Mouse (Mus musculus): ENCODE data around the gene Frem3.

The Frem3 gene

DNA sequence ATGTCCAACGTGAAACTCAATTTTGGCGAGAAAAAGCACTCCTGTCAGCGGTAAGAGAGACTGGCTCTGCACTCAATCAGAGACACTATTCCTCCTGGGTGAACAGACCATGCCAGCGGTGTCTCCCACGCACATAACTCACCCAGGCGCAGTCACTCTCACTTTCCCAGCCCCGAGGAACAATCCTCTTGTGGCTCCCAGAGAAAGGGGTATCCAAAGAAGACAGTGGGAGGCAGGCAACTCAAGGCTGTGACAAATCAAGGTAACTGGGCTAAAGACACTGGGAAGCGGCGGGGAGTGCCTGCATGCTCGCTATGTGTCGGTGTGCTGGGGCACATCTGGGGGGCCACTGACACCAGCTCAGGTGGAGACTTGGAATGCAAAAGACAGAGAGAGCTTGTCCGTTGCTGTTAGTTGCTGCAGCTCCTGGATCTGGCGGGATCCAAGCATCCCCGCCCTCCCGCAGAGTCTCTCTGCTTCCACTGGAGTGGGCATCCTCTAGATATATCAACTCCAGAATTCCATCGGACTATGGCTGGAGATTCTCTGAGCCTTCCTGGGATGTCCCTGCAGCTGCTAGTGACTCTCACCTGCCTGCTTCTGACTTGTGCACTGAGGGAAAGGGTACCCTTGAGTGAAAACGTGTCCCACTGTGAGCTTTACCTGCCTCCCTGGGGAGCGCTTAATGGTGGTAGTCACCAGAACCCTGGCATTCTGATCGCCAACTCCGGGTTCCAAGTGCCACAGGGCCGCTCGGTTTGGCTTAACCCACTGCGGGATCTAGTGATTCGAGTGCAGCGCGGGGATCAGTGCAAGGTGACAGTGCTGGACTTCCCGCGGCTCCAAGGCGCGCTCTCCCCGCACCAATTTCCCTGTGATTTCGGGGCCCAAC lies at the start of gene Frem3:
TSS of gene Frem3 (plus strand) at position 532 of the 892 bp plus-strand sequence.
- no peak for DNase-seq (ENCODE audit: low spot score)

DNA sequence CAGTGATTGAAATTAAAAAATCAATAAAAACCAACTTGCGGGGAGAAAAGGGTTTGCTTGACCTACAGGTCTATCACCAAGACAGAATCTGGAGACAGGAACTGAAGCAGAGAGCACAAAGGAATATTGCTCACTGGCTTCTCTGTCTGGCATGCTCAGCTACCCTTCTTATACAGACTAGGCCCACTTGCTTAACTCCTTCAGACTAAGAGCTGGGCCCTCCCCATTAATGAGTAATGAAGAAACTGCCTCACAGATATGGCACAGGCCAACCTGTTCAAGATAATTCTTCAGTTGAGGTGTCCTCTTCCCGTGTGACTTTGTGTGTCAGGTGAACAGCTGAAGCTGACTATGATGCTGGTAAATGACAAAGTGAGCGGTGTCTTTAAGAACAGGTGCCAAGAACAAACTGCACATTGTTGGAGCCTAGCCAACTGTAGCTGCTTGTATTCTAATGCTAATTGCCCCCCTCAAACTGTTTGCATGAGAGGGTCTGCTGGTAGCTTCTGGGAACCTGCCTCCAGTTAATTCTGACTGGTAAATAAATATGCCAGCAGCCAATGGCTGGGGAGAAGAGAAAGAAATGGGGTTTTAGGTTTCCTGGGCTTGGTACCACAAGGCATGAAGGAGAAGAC lies 46.6 kb upstream of the Frem3 start:
- DNase-seq (ENCODE audit: low spot score): no peak

DNA sequence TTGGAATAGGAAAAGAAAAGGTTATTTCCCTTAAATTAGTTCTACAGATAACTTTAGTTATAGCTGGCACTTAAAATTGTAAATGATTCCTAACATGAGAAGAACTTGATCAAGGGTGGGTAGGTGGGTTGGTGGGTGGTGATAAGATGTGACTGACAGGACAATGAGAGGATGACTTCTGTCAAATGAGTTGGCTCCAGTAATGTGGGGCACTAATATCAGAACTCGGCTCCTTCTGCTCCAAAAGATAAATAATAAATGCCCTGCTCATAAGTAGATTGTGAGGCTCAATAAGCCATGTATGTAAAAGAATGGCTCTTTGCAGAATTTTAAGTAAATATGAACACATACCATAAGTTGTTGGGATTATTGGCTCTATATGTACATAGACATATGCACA lies 43.4 kb upstream of the Frem3 start:
- no peak for DNase-seq (ENCODE audit: low spot score)

DNA sequence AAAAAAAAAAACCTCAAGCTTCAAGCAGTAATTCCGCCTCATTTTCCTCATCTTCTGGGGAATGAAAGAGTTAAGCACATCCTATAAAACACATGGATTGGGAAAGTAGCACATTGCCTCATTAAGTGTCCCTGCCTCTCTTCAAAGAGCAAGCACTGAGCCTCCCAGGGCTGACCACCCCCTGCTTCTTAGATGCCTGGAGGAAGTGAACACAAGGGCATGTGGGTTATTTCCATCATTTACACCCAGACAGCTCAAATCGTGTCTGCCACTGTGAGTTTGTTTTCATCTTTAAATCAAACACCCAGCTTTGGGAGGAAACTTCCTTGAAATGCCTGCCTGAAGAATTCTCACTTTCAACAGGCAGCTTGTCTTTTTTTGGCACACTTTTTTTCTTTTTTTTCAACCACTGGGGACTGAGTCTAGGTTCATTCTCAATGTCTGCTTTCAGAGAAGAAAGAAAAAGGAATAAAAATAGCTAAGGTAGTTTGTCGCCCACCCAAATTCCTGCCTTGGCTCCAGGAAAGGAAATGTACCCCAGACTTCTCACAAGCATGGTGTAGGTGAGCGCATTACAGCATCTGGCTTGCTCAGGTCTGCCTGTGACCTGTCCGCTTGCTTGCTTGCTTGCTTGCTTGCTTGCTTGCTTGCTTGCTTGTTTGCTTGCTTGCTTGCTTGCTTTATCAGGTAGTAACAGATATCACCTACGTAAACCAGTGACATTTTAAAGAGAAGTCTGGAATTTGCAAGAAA lies 42.5 kb upstream of the Frem3 start:
- DNase-seq (ENCODE audit: low spot score): no peak

DNA sequence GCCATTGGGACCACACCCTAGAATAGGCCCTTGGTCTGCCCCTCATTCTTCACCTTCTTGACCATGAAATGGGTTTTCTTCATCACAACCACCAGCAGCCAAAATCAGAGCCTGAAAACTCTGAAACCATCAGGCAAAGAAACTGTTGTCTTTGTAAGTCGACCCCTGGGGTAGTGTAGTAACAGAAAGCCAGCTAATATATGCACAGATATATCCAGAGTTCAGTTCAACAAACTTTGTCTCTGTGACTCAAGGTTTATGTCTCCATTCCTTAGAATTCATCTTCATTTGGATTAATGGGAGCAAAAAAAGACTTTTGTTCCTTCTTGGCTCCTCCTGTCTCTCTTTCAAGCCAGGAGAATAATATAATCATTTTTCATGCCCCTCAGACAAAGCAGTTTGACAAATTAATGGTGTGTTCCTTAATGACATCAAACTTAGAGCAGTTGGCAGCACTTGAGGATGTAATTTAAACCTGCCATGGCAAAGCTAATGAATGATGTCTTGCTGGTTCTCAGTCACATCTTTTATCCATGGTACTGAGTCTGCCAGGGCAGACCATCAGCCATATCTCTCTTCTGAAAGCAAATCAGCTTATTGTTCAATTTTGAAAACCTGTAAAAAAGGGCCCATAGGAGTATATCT lies 38.3 kb upstream of the Frem3 start:
- no peak for DNase-seq (ENCODE audit: low spot score)

DNA sequence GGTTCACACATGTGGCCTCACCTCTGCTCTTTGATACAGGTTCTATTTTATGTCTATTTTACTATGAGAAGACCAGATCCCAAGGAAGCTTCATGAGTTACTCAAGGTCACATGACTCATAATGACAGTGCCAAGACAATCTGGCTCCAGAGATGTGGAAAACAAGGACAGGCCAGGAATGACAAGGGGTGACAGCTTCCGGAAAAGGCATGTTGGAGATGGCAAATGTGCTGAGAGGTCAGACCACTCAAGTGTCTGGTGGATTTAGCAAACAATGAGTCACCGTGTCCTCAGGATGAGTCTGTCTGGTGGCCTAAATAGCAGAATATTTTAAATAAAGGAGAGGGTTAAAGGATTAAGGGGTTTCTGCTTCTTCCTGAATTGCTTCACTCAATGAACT lies 33.8 kb upstream of the Frem3 start:
- no peak for DNase-seq (ENCODE audit: low spot score)

DNA sequence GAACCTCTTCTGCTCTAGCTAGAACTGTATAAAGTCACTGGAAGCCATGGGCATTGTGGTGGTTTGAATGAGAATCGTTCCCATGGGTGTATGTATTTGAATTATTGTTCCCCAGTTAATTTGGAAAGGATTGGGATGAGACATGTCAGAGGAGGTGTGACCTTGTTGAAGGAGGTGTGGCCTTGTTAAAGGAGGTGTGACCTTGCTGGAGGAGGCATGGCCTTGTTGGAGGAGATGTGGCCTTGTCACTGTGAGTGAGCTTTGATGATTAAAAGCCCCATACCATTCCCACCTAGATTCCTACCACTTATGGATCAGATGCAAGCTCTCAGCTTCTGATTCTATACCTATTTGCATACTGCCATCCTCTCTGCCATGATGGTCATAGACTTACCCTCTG lies 31.8 kb upstream of the Frem3 start:
- no peak for DNase-seq (ENCODE audit: low spot score)

DNA sequence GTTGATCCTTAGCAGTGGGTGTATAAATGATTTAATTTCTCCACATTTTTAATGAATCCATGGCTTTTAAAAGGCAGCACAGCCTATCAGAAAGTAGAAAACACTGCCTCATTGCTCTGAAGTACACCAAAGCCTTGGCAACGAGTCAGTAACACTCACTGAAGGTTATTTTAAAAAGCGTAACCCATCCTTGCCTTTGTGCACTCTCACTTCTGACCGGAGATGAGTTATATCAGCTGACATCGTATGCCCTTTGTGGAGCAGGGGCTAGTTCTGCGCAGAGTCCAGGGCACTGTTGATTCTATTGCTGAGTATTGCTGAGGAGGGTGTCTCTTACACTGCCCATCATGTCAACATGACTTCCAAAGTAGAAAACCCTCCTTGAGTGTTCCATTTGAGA lies 18.3 kb upstream of the Frem3 start:
- no peak for DNase-seq (ENCODE audit: low spot score)

DNA sequence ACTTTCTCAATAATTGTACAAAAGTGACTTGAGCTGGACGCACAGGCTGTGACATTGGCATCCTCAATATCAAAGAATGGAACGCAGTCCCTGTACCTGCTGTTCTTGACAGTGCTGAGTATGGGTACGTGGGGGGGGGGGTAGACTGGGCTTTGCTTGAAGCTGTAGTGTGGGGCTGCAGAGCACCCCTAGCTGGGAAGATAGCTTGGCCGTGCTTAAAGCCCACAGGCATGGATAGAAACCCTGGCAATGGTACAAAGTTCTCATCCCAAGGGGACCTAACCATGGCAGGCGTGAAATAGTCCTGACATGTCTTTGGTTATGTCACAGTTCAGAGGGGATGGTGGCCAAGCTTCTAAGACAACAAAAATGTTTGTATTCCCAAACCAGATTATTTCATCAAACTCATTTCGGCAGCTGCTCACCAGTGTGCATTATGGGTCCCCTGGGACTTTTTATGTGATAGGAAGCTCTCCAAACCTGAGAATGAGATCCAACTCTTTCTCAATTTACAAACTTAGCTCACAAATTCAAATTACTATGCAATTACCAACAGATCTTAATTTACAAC lies 10.2 kb upstream of the Frem3 start:
- no peak for DNase-seq (ENCODE audit: low spot score)

DNA sequence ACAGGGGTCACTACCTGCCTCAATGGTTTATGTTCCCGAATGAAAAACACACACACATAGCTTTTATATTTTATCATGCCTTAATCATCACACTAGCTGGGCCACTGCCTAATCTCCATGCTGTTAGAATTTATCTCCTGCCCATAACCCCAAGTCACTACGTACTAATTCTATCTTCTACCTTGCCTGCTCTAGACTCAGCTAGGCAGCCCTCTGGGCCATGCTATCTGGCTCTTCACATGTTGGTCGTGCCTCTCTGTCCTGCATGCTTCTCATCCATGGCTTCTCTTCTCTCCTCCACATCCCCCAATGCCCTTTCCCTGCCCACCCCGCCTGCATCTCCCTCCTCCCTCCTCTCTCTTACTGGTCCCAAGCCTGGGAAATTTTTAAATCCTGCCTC lies 9.0 kb upstream of the Frem3 start:
- no peak for DNase-seq (ENCODE audit: low spot score)

DNA sequence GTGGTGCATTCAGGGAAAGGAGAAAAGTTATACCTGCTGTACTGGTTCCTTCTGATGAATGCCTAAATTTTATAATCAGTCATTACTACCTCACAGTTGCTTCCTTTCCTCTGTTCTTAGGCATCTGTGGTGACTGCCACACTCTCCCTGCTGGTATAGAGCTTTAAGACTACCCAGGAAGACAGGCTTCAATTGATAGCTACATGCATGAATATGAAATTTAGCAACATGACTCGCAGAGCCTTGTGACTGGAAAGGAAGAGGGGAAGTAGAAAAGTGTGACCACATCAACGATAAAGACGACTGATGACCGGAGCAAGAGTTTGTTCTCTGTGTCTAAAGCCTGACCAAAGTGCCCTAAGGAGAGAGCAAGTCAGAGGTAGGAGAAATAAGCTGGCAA lies 3.8 kb upstream of the Frem3 start:
- DNase-seq (ENCODE audit: low spot score): no peak

DNA sequence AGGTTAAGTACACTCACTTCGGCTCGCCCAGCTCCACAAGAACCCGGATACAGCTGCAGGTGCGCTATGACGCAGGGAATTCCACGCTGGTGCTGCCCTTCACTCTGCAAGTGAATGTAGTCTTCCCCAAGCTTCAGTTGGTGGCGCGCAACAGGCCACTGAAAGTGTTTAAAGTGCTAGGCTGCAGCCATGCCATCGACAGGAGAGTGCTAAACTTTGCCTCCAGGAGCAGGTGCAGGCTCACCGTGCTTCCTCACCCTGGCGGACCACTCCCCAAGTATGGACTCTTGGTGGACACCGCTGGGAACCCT lies 516 bp downstream of the Frem3 start:
- DNase-seq (ENCODE audit: low spot score): no peak

DNA sequence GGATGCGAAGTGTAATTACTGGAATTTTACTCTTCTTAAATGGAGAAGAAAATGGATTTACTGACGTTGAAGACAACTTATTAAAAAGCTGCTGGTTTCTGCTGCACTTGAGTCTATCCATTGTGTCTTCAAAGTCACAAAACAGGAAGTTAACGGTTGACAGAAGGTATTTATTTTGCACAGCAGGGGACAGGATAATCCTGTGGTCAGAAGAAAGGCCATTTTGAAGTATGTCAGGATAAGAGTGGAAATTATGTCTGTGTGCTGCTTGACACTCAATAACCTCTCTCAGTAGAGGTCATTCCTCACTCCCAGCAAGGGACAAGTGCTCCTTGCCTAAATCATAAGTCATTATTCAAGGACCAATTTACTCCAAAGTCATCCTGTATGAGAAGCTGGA lies 8.9 kb downstream of the Frem3 start:
- no peak for DNase-seq (ENCODE audit: low spot score)

DNA sequence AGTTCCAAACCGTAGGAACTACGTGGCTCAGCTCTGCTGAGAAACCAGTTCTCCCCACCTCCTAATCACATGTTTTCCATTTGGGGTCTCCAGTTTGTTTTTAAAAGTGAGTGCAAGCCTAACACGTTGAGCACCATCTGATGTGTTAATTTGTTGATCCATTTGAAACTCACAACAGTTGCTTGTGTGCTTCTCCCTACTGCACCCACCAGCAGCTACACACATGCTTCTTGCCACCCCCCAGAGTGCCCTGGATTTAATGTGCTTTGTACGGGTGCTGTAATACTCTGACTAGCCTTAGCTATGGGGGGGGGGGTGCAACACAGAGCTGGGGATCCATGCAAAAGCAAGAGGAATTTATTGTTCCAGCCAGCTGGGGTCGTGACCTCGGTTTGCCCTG lies 36.5 kb downstream of the Frem3 start:
- no peak for DNase-seq (ENCODE audit: low spot score)

DNA sequence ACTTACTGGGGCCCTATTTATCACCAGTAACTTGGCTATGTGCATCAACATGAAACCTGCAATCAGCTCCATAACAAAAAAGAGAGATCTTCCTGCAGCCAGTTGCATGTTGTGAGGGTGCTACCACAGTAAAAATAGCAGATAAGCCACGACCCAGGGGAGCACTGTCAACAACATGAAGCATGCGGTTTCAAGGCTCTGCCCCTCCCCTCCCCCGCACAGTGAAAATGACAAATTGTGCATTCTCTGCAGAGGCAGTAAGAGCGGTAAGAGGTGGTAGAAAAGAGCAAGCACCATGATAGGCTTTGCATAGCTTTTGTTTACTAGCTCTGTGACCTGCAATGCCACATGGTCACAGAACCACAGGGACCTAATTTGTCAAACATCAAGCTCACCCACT lies 46.8 kb downstream of the Frem3 start:
- DNase-seq (ENCODE audit: low spot score): no peak

DNA sequence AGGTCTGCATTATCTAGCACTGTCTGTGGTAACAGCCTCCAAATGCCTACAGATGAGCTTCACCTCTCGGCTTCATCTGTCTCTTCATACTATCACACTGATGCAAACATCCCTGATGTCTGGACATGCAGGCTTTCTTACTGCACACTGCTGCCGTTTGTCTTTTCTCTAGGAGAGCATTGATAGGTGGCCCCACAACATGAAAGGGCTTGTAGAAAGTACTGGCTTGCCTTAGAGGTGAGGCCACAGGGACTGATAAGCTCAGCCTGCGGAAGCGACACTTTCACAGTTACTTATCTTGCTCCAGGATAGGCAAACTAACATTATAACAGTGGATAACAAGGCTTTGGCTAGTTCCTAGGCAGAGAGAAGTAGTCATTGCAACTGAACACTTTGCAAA lies 50.2 kb downstream of the Frem3 start:
- no peak for DNase-seq (ENCODE audit: low spot score)

DNA sequence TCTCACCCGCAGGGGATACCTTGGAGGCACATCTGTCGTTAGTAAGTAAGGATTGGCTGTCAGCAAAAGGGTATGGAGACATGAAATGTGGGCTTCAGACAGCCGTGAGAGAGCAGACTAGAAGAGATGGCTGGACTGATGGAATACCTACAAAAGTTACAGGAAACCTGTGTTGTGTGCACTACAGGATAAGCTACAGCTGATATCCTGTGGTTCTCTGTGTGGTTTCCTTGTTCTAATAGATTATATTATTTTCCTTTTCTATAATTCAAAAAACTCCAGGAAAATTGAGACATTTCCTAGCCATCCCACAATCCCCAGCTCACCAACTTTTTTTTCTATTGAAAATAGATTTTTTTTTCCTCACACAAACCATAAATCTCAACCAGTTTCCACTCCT lies 52.6 kb downstream of the Frem3 start:
- DNase-seq (ENCODE audit: low spot score): no peak

DNA sequence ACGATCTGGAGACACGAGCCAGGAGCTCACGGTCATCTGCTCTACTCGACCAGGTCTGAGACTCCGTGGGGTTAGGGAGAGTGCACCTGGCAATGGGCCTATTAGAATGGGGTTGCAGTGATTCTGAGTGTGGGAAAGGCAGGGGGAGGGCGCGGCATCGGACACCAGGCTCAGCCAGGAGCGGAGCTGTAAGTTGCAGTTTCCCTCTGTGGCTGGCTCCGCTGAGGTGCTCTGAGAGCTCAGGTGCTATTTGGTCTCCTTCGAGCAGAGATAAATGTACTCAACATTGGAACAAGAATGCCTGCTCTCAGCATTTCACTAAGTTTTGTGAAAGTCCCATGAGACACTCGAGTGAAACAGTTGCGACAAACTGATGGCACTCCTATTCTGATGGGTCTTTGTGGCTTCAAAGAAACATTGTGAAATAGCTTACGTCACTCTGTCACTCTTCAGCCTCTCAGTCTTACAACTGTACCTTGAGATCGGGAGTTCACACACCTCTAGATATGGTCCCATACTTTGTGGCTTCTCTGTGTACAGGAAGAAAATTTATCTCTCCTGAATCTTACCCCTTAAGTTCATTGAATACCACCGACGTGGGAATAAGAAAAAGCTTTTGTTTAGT lies 58.5 kb downstream of the Frem3 start:
- DNase-seq (ENCODE audit: low spot score): no peak

DNA sequence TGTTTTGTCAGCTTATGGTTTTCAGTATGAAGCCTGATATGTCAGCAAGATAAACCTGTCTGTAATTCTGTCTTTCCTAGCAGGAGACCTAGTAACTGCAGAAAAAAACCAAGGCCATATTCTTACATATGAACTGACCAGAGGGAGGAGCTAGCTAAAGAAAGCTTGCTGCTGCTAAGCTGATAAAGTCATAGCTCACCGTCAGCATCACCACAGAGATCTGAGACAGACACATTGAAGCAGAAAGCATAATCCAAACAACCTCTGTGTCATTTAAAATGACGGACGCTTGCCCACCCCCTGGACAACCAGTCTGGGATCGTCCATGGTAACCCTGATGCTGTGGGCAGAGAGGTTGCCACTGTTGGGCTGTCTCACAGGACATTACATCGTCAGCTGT lies 71.7 kb downstream of the Frem3 start:
- DNase-seq (ENCODE audit: low spot score): no peak

DNA sequence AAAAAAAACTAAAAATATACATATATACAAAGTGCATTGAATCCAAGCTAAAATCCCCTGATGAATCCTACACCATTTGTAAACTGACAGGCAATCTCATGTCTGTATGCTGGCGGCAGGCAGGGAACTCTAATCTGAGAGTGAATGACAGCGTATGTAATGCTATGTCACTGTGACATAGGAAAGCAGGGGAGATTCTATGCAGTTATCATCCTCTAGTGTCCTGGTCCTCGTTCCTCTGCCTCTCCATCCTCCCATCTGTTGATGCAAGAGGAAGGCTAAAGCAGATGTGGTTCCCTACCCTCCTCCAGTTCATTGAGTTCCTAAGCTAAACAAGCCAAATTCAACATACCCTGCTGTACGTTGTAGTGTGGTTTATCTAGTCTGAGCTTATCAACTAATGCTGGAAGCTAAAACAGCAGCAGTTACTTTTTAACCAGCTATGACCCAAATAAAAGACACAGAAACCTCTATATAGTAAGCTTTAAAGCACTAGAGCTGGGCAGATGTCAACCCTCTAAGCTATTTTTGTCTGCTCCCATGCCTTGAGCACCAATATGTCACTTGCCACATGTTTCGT lies 73.0 kb downstream of the Frem3 start:
- peak; percentile 14 for DNase-seq (ENCODE audit: low spot score)

DNA sequence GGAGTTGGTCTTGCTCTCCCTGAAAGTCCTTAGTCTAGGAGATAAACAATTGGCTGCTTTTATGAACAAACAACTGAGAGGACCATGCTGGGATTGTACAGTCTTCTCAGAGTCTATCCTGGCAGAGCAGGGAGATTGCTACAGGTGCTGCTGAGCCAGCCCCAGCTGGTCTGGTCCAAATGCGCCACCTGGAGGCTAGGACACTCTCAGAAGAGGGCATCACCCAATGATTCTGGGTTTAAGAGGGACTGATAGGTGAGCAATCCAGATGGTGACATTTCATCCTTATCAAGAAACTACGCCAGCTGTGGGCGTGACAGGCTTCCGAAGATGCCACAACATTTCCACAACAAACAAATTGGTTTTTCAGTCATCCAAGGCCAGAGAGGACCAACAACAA lies 77.3 kb downstream of the Frem3 start:
- DNase-seq (ENCODE audit: low spot score): peak; percentile 68
